Mouse (Mus musculus): Measurements from ENCODE around the gene Rtp3.

- TF ChIP-seq POLR2A (IDR thresholded peaks at IDR 0.05; ENCODE audit: insufficient read depth, low read length) (no peak), CTCF (IDR thresholded peaks at IDR 0.05; ENCODE audit: low read depth, low read length) (no peak), EP300 (IDR thresholded peaks at IDR 0.05; ENCODE audit: insufficient read depth, low read depth, low read length) (no peak)
Observed at GRCm38 (mm10) chr9:110959669-110960068, 30.7 kb downstream of the Rtp3 start.

All from ES-Bruce4 (cell line).